ENCODE assay signal across 15 mouse cellular contexts in the genomic region with DNA sequence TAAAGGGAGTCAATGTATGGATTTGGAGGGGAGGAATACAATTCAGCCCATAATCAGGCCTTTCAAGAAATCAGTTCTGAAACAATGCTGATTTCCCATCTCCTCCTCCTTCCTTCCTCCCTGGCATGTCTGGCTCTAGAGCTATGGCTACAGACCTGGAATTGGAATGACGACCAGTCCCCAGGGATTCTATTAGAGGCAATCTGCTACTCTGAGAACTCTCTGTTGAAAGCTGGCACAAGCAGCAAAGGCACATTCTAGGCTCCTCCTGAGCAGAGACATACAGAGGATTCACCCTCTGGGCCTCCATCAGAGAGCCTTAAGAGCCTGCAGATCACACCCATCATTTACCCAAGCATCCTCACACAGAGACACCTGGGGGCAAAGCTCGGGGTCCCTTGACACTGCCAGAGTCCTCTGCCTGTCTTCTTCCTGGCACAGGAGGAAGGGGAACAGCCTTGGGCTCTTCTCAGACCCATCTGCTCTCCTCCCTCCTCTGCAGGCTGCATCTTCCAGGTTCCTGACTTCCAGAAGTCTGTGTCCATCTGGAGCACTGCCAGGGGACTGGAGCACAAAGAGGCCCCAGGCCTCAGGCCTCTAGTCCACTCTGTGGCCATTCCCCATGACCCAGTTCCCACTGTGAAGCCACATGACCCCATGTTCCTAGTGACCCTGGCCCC.
DNase-seq lines count a peak whose midpoint lies in the region; ATAC-seq lines count a peak whose summit lies in the region.
"Had no signal": no experiment of that assay in that cellular context is flagged by ENCODE, and none has a peak within 500 bp of the region (broad histone marks: within the 10 kb centered on the region; RNA-seq: fewer than 3 reads in every experiment).

No protein-coding gene starts in this region.

- WGBS in midbrain, embryonic 13.5 days: 82% methylated on average over 2 of the region's 2 CpGs

- peak; percentile 24 for DNase-seq in adrenal gland, postnatal 10 days
- DNase-seq in adrenal gland, adult 8-10 months: no peak
- DNase-seq in kidney, postnatal 10 days: peak; percentile 69
- no peak for DNase-seq in kidney, adult 18-20 months
- DNase-seq in cerebellum, postnatal 14 days: peak; percentile 78
- peak; percentile 47 to 57 for DNase-seq in kidney, postnatal 36 days
- no peak for DNase-seq in embryo, embryonic 11 days
- DNase-seq: right cerebral cortex, postnatal 4 days had no signal

- H3K9ac ChIP-seq in midbrain, embryonic 13.5 days (replicated peaks): no peak overlapping the region
- H3K9ac ChIP-seq: hindbrain, embryonic 13.5 days; limb, embryonic 13.5 days; lung, embryonic 15.5 days; neural tube, embryonic 12.5 days had no signal

- 0 out of 2 replicates have a peak, but pooled peaks cover 4% of the 10 kb centered on the region for H3K27me3 ChIP-seq in midbrain, embryonic 13.5 days
- H3K27me3 ChIP-seq: lung, embryonic 15.5 days had no signal

- no peaks in the 10 kb centered on the region for H3K36me3 ChIP-seq in midbrain, embryonic 13.5 days
- H3K36me3 ChIP-seq: hindbrain, embryonic 13.5 days; limb, embryonic 13.5 days; lung, embryonic 15.5 days; neural tube, embryonic 12.5 days had no signal

- no peak overlapping the region for H3K27ac ChIP-seq in midbrain, embryonic 13.5 days
- H3K27ac ChIP-seq: hindbrain, embryonic 13.5 days; limb, embryonic 13.5 days; lung, embryonic 15.5 days; neural tube, embryonic 12.5 days; stomach, postnatal 0 days had no signal

- no peak overlapping the region for H3K4me3 ChIP-seq in midbrain, embryonic 13.5 days (replicated peaks)
- H3K4me3 ChIP-seq: hindbrain, embryonic 13.5 days; limb, embryonic 13.5 days; lung, embryonic 15.5 days; neural tube, embryonic 12.5 days had no signal

- H3K4me1 ChIP-seq in midbrain, embryonic 13.5 days (replicated peaks): peaks cover 7% of the 10 kb centered on the region
- H3K4me1 ChIP-seq: neural tube, embryonic 12.5 days had no signal

- ATAC-seq in midbrain, embryonic 13.5 days: no peak
- ATAC-seq: activated CD4-positive, CD25-positive, alpha-beta regulatory T cell, adult 4 months had no signal

- H3K4me2 ChIP-seq in midbrain, embryonic 13.5 days (replicated peaks): no peak overlapping the region
- H3K4me2 ChIP-seq: hindbrain, embryonic 13.5 days; limb, embryonic 13.5 days; lung, embryonic 15.5 days; neural tube, embryonic 12.5 days had no signal

- no peaks in the 10 kb centered on the region for H3K9me3 ChIP-seq in midbrain, embryonic 13.5 days
- H3K9me3 ChIP-seq: hindbrain, embryonic 13.5 days; limb, embryonic 13.5 days; lung, embryonic 15.5 days; neural tube, embryonic 12.5 days had no signal

Comparison
In these comparisons a context has a peak if more than half of its experiments do, and no peak if none do; other contexts are left out.
1. DNase-seq: peak in adrenal gland, postnatal 10 days (single experiment), kidney, postnatal 10 days (single experiment), cerebellum, postnatal 14 days (2 of 2) and kidney, postnatal 36 days (2 of 2); none in adrenal gland, adult 8-10 months (single experiment), kidney, adult 18-20 months (single experiment) and embryo, embryonic 11 days (single experiment).